Mouse (Mus musculus): ENCODE measurements around the gene Crisp2.
"Not testable (repeated sequence)": the region's sequence is repeated elsewhere in the genome, so short reads cannot be mapped to it uniquely, and the experiment has no call there.

Crisp2 gene

GRCm38 (mm10) chr17:40806953-40807572 lies at the start of gene Crisp2:
TSS of gene Crisp2 (minus strand) at chr17:40807003.
- no peak for DNase-seq

- DNase-seq, result no peak
These were observed 48.3 kb upstream of the Crisp2 start for GRCm38 (mm10) chr17:40855065-40855464.

GRCm38 (mm10) chr17:40837308-40837707 lies 30.5 kb upstream of the Crisp2 start:
- peak; percentile 14 for DNase-seq

DNA sequence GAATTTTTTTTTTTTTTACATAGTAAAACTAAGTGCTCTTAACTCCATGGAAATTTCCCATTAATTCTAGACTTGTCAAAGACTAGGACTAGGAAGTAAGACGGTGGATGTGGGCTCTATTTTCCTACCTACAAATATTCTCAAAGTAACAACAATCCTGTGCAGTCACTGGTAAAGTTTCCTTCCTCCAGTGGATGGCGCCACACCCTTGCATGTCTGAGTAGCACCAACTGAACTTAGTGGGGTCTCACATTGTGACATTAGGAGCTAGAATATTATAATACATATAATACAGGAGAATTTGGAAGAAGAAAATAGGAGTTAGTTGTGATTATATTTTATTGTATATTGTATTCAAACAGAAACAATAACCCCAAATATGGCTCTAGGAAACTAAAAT lies 25.1 kb upstream of the Crisp2 start:
- no peak for DNase-seq

- peak; percentile 67 for DNase-seq
These were observed 17.7 kb upstream of the Crisp2 start for GRCm38 (mm10) chr17:40824549-40824948.

DNA sequence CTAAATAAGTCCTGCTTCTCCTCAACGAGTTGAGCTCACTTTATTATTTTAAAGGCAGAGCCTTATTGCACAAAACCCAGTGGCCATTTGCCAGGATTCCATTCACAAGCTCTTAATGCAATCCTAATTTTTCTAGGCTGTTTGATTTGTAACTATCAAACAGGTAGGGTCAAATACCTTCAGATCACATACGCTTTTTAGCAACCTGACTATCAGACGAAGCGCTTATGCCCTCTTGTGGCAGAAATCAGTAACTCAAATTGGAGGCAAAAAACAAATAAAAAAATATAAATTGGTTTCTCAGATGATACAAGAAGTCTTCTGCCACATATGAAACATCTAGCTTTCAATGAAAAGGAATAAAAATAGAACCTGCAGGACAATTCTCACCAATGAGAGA lies 17.0 kb upstream of the Crisp2 start:
- peak; percentile 56 for DNase-seq

- DNase-seq, result peak; percentile 11
These were observed 14.7 kb upstream of the Crisp2 start for GRCm38 (mm10) chr17:40821477-40821876.

DNA sequence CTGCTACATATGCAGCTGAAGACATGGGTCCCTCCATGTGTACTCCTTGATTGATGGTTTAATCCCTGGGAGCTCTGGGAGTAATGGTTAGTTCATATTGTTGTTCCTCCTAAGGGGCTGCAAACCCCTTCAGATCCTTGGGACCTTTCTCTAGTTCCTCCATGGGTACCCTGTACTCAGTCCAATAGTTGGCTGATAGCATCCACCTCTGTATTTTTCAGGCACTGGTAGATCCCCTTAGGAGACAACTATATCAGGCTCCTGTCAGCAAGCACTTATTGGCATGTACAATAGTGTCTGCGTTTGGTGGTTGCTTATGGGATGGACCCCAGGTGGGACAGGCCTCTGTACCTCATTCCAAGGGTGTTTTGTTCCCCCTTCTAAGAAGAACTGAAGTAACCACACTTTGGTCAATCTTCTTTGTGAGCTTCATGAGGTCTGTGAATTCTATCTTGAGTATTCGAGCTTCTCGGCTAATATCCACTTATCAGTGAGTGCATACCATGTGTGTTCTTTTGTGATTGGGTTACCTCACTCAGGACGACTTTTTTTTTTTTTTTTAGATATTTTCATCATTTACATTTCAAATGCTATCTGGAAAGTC lies 10.6 kb upstream of the Crisp2 start:
- DNase-seq, result no peak

DNA sequence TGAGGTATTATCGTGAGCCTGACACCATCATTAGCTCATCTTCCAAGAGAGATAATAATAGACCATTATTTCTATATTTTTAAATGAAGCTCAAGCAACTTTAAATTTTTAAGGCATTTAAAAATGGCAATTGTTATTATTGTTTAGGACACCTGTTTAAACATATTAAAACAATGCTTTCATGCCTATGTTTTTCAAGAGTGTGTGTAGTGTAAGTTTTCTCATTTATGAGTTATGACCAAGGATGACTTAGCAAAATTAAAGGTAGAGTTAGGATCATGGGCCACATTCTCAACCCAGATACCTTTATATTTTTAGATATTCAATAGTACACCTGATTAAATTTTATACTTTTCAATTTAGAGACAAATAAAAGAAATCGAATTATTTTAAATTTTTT lies 5.5 kb upstream of the Crisp2 start:
- no peak for DNase-seq

DNA sequence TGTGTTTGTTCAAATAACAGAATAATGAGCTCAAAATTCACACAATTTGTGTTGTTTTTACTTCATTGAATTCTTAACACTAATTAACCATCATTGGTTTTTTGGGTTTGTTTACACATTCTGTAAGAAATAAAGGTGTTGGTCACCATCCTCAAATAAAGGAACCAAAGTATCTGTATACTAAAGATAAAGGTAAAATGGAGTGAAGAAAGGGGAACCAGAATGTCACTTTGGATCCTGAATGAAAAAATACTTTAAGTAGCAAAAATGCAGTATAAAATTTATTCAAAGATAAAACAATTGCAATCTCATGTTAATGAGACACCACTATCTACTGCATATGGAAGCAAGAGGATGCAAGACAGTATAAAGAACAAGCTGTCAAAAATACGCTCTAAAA lies 4.8 kb upstream of the Crisp2 start:
- no peak for DNase-seq

- DNase-seq, result no peak
These were observed 4.1 kb upstream of the Crisp2 start, which contains the start of gene Rhag for GRCm38 (mm10) chr17:40810934-40811333. TSS of gene Rhag (plus strand) at chr17:40811126.

DNA sequence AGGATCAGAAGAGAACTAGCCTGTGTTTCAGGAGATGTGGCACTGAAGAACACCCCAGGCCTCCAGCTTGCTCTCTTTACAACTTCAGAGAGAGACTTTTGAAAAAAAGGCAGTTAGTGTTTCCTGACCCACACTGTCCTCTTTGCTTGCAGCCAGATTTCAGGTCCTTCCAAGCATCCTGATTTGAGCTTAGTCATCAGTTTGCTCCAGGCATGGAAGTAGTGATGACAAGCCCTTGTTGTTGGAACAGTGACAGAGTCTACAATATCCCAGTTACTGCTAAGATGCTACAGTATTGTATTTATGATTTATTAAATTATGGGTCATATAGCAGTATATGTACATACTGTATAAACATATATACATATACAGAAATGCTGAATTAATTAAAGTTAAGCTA lies 1.3 kb upstream of the Crisp2 start:
- DNase-seq, result no peak

GRCm38 (mm10) chr17:40806550-40806949 lies 253 bp downstream of the Crisp2 start:
- peak; percentile 26 for DNase-seq

DNA sequence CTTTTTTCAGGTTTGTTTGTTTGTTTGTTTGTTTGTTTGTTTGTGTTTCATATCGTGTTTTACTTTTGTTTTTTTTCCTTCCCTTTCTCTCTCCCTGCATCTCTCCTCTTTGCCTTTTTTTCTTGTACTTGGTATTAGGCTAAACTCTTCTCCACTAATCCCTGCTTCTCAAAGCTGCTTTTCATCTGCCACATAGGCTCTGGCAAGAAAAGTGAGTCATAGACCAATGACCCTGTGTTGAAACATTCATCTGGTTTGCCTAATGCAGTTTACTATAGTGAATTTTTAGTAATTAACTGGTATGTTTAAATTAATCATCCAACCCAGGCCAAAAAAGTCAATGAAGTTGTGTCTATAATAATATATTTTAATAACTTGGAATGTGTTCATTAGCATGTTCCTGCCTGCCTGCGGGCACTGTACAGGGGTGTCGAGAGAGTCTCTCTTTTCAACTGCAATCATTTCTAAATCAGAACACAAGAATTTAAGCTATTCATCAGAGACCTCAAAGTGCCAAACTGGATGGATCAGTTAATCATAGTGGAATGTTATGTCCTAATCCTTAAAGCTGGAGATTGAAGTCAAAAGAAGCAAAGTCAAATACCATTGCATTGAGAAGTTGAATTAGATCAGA lies 4.0 kb downstream of the Crisp2 start:
- DNase-seq, result no peak

DNA sequence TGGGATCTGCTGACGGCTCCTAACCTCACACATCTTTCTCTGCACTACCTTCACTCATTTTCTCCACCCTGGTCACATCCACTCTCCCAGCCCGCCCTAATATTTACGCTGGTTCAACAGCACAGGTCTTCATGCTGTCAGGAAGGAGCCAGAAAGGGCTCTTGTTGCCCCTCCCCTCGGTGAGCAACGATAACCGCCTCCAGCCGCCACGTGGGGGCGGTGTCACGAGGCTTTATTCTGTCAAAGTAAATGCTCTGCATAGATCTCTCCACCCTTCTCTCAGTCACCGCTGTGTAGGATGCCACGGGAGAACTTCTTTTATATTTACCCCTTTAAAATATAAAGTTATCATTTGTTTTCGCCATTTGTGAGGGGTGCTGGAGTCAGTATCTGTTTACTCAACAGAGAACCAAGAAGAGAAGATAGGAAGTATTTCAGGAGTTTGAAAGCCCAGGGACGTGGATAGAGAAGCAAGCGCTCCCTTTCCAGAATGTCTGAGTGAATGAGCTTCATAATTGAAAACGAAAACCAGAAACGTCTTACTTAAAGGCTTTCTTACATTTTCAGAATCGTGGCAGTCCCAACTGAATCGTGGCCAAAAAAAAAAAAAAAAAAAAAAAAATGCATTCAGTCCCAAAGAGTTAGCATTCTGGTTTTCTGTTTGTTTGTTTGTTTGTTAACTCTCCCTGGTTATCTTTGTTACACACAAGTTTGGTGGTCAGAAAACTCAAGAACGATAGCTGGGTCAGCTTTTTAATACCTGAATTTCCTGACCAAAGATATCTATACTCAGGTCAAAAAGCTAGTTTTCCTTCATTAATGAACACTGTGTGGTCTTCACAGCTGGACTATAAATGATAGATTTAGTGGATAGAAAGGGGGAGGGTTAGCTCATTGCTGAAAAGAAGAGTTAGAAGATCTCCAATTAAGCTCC lies 12.6 kb downstream of the Crisp2 start:
- DNase-seq, result peak; percentile 57

GRCm38 (mm10) chr17:40789877-40790276 lies 16.9 kb downstream of the Crisp2 start:
- no peak for DNase-seq

DNA sequence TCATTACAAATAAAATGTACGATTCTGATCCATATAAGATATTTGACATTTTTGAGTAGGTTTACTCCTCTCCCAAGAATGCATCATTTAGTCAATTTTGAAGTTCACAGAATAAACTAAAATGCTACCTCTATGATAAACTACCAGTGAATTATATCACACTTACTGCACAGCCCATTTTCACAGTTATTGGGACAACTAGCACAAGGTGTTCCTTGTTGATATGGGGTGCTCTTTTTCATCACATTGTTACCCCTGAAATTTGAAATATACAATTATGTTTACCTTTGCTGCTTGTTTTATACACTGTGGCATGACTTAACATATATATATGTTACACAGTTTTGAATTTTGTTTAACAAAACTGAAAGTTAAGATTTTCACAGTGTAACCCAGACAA lies 39.7 kb downstream of the Crisp2 start:
- DNase-seq, result no peak

- DNase-seq, result no peak
These were observed 43.1 kb downstream of the Crisp2 start for GRCm38 (mm10) chr17:40763662-40764061.

- DNase-seq, result no peak
These were observed 75.1 kb downstream of the Crisp2 start for GRCm38 (mm10) chr17:40731724-40732123.

- no peak for DNase-seq
These were observed 75.5 kb downstream of the Crisp2 start for GRCm38 (mm10) chr17:40731296-40731695.

DNA sequence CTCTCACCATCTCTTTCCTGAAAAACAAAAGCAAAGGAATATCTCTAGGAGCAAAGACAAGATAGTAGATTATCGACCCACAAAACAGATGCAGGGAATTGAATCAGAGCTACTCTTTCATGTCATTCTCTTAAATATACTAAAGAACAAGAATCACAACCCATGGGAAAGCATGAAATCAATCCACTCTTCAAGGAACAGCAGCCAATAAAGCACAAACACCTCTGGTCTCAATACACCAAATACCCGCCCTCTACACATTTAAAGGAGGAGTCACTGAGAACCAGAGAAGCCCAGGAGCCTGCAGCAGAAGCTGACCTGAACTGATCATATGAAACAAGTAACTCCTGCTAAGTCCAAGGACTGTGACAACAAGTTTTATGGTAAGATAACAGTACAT lies 80.0 kb downstream of the Crisp2 start, which contains the start of gene Esp1:
Gene Esp1 (plus strand): TSS at position 301 of the 400 bp plus-strand sequence.
- DNase-seq, result no peak

GRCm38 (mm10) chr17:40717055-40717454 lies 89.7 kb downstream of the Crisp2 start:
- not testable (repeated sequence) for DNase-seq

- DNase-seq, result no peak
These were observed 90.5 kb downstream of the Crisp2 start for GRCm38 (mm10) chr17:40716273-40716672.
